Mouse (Mus musculus) forebrain, postnatal 0 days (tissue): ENCODE results near the gene Tuft1. TPM values are rescaled to one million over a fixed set of nuclear protein-coding genes. Genes with fewer than 3 reads are reported as not detected.

Source experiments
- ATAC-seq: fragments of 200-750 bp; cut with Nextera tagmentation; 2 replicates; pipeline ENCODE4 v1.8.0; 2017; ENCODE audit warnings: mild to moderate bottlenecking, moderate library complexity
- DNase-seq: peaks from one replicate; pipeline ENCODE4 v3.0.0-alpha.2; 2015
- H3K27ac ChIP-seq: fragments of 300-500 bp; sonication (generic); 2 replicates; pipeline ENCODE4 v1.5.1; 2014; ENCODE audit warnings: low read depth, mild to moderate bottlenecking, antibody characterized with exemption, low read length, moderate library complexity, mixed read lengths
- H3K27me3 ChIP-seq: fragments of 300-500 bp; sonication (generic); 2 replicates; pipeline ENCODE4 v1.6.1; 2014; ENCODE audit warnings: mild to moderate bottlenecking, low read length, mixed read lengths; ENCODE audit not compliant: insufficient read depth
- H3K36me3 ChIP-seq: fragments of 300-500 bp; sonication (generic); 2 replicates; pipeline ENCODE4 v1.6.1; 2014; ENCODE audit warnings: mild to moderate bottlenecking, moderate library complexity; ENCODE audit not compliant: insufficient read depth
- H3K4me1 ChIP-seq: fragments of 300-500 bp; sonication (generic); 2 replicates; pipeline ENCODE4 v1.6.1; 2014; ENCODE audit warnings: antibody characterized with exemption; ENCODE audit not compliant: insufficient read depth
- H3K4me2 ChIP-seq: fragments of 300-500 bp; sonication (generic); 2 replicates; pipeline ENCODE4 v1.6.1; 2014; ENCODE audit warnings: low read depth, mild to moderate bottlenecking, moderate library complexity
- H3K4me3 ChIP-seq: fragments of 300-500 bp; sonication (generic); 2 replicates; pipeline ENCODE4 v1.5.1; 2014; ENCODE audit warnings: low read depth, low read length, mixed read lengths
- H3K9ac ChIP-seq: fragments of 300-500 bp; sonication (generic); 2 replicates; pipeline ENCODE4 v1.6.1; 2014; ENCODE audit warnings: mild to moderate bottlenecking
- H3K9me3 ChIP-seq: fragments of 300-500 bp; sonication (generic); 2 replicates; pipeline ENCODE4 v1.6.1; 2016; ENCODE audit warnings: low read length
- CTCF ChIP-seq: sonication (generic); IDR thresholded peaks from 2 replicates; pipeline ENCODE4 v1.5.1; 2016; ENCODE audit warnings: antibody characterized with exemption, control low read depth, low read depth
- WGBS: fragments of 180-500 bp; shearing (Covaris S2); extraction: QIAGEN DNeasy Blood & Tissue Kit; methylation state at CpG from one replicate; pipeline ENCODE4 v1.1.7; 2014; 5-methylcytosine and 5-hydroxymethylcytosine counted together
- polyA plus RNA-seq: library from polyadenylated mRNA; unstranded; fragments of >200 nt; fragmentation: Nextera tagmentation; extraction: Ambion mirVana; gene quantifications from 2 replicates; pipeline ENCODE4 v1.2.1, GENCODE M21; 2015
- total RNA-seq: library from RNA; depleted of rRNA; stranded (reverse); fragments of >200 nt; gene quantifications from 2 replicates; pipeline ENCODE4 v1.2.3, GENCODE M21; 2014; rRNA removed

Gene Tuft1
- total and polyA plus RNA-seq, 2 experiments from 2014 or later = 5.7 to 7.6 TPM

GRCm38 (mm10) chr3:94574506-94574905 is 84.2 kb downstream of the Tuft1 start:
- Histone ChIP-seq H3K4me1 (peaks cover 9% of the 10 kb centered on the region; the same call in 1 of the 2 replicates), H3K4me3 (no peak overlapping the region), H3K36me3 (no peaks in the 10 kb centered on the region), H3K27ac (no peak overlapping the region), H3K9ac (no peak overlapping the region), H3K4me2 (no peak overlapping the region), H3K9me3 (no peaks in the 10 kb centered on the region), H3K27me3 (no peaks in the 10 kb centered on the region)
- 86% methylated on average over 6 of the region's 6 CpGs for WGBS
- DNase-seq (no peak), ATAC-seq (no peak)
- TF ChIP-seq CTCF = no peak

GRCm38 (mm10) chr3:94567242-94567641 is 91.4 kb downstream of the Tuft1 start:
- Histone ChIP-seq H3K4me3 (no peak overlapping the region), H3K4me2 (no peak overlapping the region), H3K9ac (no peak overlapping the region), H3K9me3 (no peaks in the 10 kb centered on the region), H3K27me3 (no peaks in the 10 kb centered on the region), H3K36me3 (no peaks in the 10 kb centered on the region), H3K4me1 (no peaks in the 10 kb centered on the region), H3K27ac (no peak overlapping the region)
- no peak for DNase-seq
- 47% methylated on average over 2 of the region's 2 CpGs for WGBS
- no peak for ATAC-seq
- no peak for TF ChIP-seq CTCF

GRCm38 (mm10) chr3:94565557-94565956 is 93.1 kb downstream of the Tuft1 start:
- H3K4me3 ChIP-seq = no peak overlapping the region
- no peak for TF ChIP-seq CTCF
- H3K36me3 ChIP-seq = no peaks in the 10 kb centered on the region; the same call in 1 of the 2 replicates
- H3K27me3 ChIP-seq = no peaks in the 10 kb centered on the region
- WGBS = 81% methylated on average over 2 of the region's 2 CpGs
- H3K27ac ChIP-seq = no peak overlapping the region
- ATAC-seq (no peak), DNase-seq (no peak)
- no peaks in the 10 kb centered on the region for H3K4me1 ChIP-seq
- no peak overlapping the region for H3K9ac ChIP-seq
- no peak overlapping the region for H3K4me2 ChIP-seq
- no peaks in the 10 kb centered on the region for H3K9me3 ChIP-seq

- Histone ChIP-seq H3K4me1 (no peaks in the 10 kb centered on the region), H3K9me3 (no peaks in the 10 kb centered on the region), H3K36me3 (peaks cover under 1% of the 10 kb centered on the region; the same call in 1 of the 2 replicates), H3K9ac (no peak overlapping the region), H3K4me3 (no peak overlapping the region), H3K4me2 (no peak overlapping the region), H3K27me3 (no peaks in the 10 kb centered on the region), H3K27ac (no peak overlapping the region)
- no peak for DNase-seq
- WGBS = 45% methylated on average over 3 of the region's 3 CpGs
- no peak for TF ChIP-seq CTCF
- no peak for ATAC-seq
Measured at GRCm38 (mm10) chr3:94565127-94565526, 93.5 kb downstream of the Tuft1 start.

- no peaks in the 10 kb centered on the region for H3K4me1 ChIP-seq
- no peak overlapping the region for H3K4me3 ChIP-seq
- H3K27ac ChIP-seq = no peak overlapping the region
- no peak overlapping the region for H3K9ac ChIP-seq
- DNase-seq = no peak
- no peaks in the 10 kb centered on the region for H3K27me3 ChIP-seq
- WGBS = 89% methylated on average over 4 of the region's 4 CpGs
- peak; percentile 22; the same call in 1 of the 2 replicates for TF ChIP-seq CTCF
- H3K36me3 ChIP-seq = peaks cover 7% of the 10 kb centered on the region; the same call in 1 of the 2 replicates
- H3K9me3 ChIP-seq = no peaks in the 10 kb centered on the region
- no peak overlapping the region for H3K4me2 ChIP-seq
- ATAC-seq = no peak
Measured at GRCm38 (mm10) chr3:94564356-94565010, 94.2 kb downstream of the Tuft1 start.

GRCm38 (mm10) chr3:94563163-94563562 is 95.5 kb downstream of the Tuft1 start:
- Histone ChIP-seq H3K27ac (no peak overlapping the region), H3K4me3 (no peak overlapping the region), H3K4me1 (no peaks in the 10 kb centered on the region), H3K4me2 (no peak overlapping the region), H3K27me3 (no peaks in the 10 kb centered on the region), H3K9ac (no peak overlapping the region), H3K9me3 (no peaks in the 10 kb centered on the region), H3K36me3 (peaks cover 16% of the 10 kb centered on the region)
- ATAC-seq (no peak), DNase-seq (no peak)
- 90% methylated on average over 3 of the region's 3 CpGs for WGBS
- TF ChIP-seq CTCF = no peak

Other genes starting within 250 kb of the Tuft1 start
- 9.8 and 13.6 TPM in 2 replicates for gene Tdrkh, start 245.6 kb downstream of the Tuft1 start, total RNA-seq
- 43.8 and 49.2 TPM in 2 replicates for gene Tdrkh, start 245.6 kb downstream of the Tuft1 start, polyA plus RNA-seq
- gene Mrpl9, start 215.6 kb downstream of the Tuft1 start, total RNA-seq = 66.4 and 71.6 TPM in 2 replicates
- 51.9 and 56.7 TPM in 2 replicates for gene Mrpl9, start 215.6 kb downstream of the Tuft1 start, polyA plus RNA-seq
- not detected in 2 replicates for gene Oaz3, start 215.0 kb downstream of the Tuft1 start, total RNA-seq
- 0.34 and 0.85 TPM in 2 replicates for gene Oaz3, start 215.0 kb downstream of the Tuft1 start, polyA plus RNA-seq
- 223 and 278 TPM in 2 replicates for gene Celf3, start 180.6 kb downstream of the Tuft1 start, total RNA-seq
- gene Celf3, start 180.6 kb downstream of the Tuft1 start, polyA plus RNA-seq = 247 and 295 TPM in 2 replicates
- 7.3 and 14.2 TPM in 2 replicates for gene Riiad1, start 178.5 kb downstream of the Tuft1 start, total RNA-seq
- gene Riiad1, start 178.5 kb downstream of the Tuft1 start, polyA plus RNA-seq = 24.7 and 27.1 TPM in 2 replicates
- gene Snx27, start 76.2 kb downstream of the Tuft1 start, total RNA-seq = 71.8 and 75.2 TPM in 2 replicates
- 49.0 and 80.0 TPM in 2 replicates for gene Snx27, start 76.2 kb downstream of the Tuft1 start, polyA plus RNA-seq
- gene Gm10972, start 15.8 kb downstream of the Tuft1 start, total RNA-seq = not detected in 2 replicates
- not detected in 2 replicates for gene Gm10972, start 15.8 kb downstream of the Tuft1 start, polyA plus RNA-seq
- 0.62 and 1.2 TPM in 2 replicates for gene Selenbp2, start 34.7 kb upstream of the Tuft1 start, total RNA-seq
- gene Selenbp2, start 34.7 kb upstream of the Tuft1 start, polyA plus RNA-seq = 0.52 TPM in 1 of 2 replicates, not detected in the other
- gene Cgn, start 127.6 kb upstream of the Tuft1 start, total RNA-seq = 6.0 and 7.2 TPM in 2 replicates
- 3.3 and 6.0 TPM in 2 replicates for gene Cgn, start 127.6 kb upstream of the Tuft1 start, polyA plus RNA-seq
- 36.2 and 48.2 TPM in 2 replicates for gene Pogz, start 178.7 kb upstream of the Tuft1 start, total RNA-seq
- gene Pogz, start 178.7 kb upstream of the Tuft1 start, polyA plus RNA-seq = 11.2 and 14.0 TPM in 2 replicates
- 341 and 498 TPM in 2 replicates for gene Psmb4, start 228.1 kb upstream of the Tuft1 start, total RNA-seq
- gene Psmb4, start 228.1 kb upstream of the Tuft1 start, polyA plus RNA-seq = 367 and 417 TPM in 2 replicates